Mouse (Mus musculus) CD4-positive, CD25-positive, alpha-beta regulatory T cell (primary cell): ENCODE results near the gene Olfr1410. TPM values are rescaled to one million over a fixed set of nuclear protein-coding genes. Genes with fewer than 3 reads are reported as not detected.

Source experiments
- polyA plus RNA-seq: library from polyadenylated mRNA; unstranded; fragments of 100-300 nt; shearing (Covaris generic); gene quantifications from one replicate; pipeline ENCODE4 v1.2.1, GENCODE M21; 2017

Olfr1410 gene
- polyA plus RNA-seq, result not detected

DNA sequence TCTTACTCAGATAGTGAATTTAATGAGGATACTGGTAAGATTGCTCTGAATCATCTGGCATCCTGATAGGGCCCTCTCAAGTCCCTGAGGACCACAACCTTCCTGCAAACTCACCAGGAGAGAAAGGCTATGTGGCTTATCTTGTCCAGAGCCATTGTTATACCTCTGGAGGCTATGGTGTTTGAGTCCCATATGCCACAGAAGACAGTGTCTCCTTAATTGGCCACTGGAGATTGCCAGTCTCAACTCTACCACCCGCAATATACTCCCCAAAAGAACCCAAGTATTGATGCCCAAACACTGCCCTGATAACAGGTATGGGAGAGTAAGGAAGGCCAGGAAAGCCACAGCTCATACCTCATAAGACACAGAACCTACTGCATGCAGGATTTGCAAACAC is at the start of gene Olfr1410:
Olfr1410 (plus strand) TSS at position 301 of the 400 bp plus-strand sequence.

GRCm38 (mm10) chr1:92571022-92571421 is 34.6 kb upstream of the Olfr1410 start, which contains the start of gene Olfr1413:
Gene Olfr1413, plus strand, starts transcription at chr1:92571322.

GRCm38 (mm10) chr1:92585479-92585878 is 20.1 kb upstream of the Olfr1410 start, which contains the start of gene Olfr1412:
Gene Olfr1412, plus strand, starts transcription at chr1:92585779.

GRCm38 (mm10) chr1:92594111-92594510 is 11.5 kb upstream of the Olfr1410 start, which contains the start of gene Olfr1411:
Gene Olfr1411, plus strand, starts transcription at chr1:92594411.

GRCm38 (mm10) chr1:92617488-92617887 is 11.9 kb downstream of the Olfr1410 start, which contains the start of gene Olfr12:
Gene Olfr12, plus strand, starts transcription at chr1:92617788.

DNA sequence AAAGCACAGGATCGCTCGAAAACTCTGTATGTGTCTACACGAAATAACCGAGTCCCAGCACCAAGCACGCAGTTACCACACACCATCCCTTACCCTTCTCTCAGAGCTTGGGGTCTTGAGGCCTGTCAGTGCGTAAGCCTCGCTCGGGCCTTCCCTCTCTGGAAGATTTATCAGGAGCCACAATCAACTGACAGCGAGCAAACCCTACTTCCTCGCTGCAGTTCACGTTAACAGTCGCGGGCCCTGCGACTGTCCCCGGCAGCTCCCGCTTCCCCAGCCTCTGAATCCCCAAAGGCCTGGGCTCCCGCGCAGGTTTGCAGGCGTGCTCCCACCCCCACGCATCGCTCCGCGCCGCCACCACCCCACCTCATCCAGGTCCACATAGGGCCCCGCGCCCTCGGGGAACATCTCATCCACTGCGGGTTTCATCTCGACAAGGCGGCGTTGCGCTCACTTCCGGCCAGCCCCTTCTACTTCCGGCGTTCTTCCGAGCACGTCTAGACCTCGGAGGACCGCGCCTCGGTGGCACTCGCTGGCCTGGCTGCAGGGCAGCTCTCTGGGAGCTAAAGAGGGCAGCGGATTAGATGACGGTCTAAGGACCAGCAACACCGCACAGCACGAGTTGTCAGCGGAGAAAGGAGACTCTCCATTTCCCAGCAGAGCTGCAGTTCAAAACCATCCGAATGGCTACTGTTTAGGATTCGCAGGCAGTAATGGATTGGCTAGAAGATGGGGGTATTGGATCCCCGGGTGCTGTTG is 36.1 kb downstream of the Olfr1410 start, which contains the start of gene Cops9:
Cops9 (minus strand) TSS at position 472 of the 759 bp plus-strand sequence.

DNA sequence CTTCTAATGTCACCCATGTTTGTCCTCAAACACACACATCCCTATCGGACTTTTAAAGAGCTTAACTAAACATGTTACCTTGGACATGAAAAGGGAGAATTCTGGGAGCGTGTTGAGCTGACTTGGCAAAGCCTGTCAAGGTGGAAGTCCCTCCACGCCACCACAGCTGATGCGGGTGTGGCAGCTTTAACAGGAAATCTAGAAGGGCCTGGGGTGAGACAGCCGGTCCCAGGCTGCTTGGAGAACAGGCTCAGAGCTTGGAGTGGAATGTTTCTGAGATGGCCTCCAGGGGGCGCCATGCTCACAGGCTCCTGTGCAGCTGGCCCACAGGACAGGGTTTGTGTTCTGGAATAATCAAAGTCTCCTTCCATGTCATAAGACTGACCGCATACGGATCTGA is 43.1 kb downstream of the Olfr1410 start, which contains the start of gene Otos:
Otos (minus strand) TSS at position 169 of the 400 bp plus-strand sequence.

Other genes with a start within 250 kb of the Olfr1410 start
- gene Ndufa10, start 131.9 kb upstream of the Olfr1410 start, polyA plus RNA-seq, result 233 TPM
- gene Olfr1416, start 120.7 kb upstream of the Olfr1410 start, polyA plus RNA-seq, result not detected
- gene Olfr1415, start 109.7 kb upstream of the Olfr1410 start, polyA plus RNA-seq, result not detected
- not detected for gene Olfr1414, start 87.1 kb upstream of the Olfr1410 start, polyA plus RNA-seq
- not detected for gene Olfr1413, start 34.5 kb upstream of the Olfr1410 start, polyA plus RNA-seq
- not detected for gene Olfr1412, start 20.0 kb upstream of the Olfr1410 start, polyA plus RNA-seq
- not detected for gene Olfr1411, start 11.4 kb upstream of the Olfr1410 start, polyA plus RNA-seq
- not detected for gene Olfr12, start 12.0 kb downstream of the Olfr1410 start, polyA plus RNA-seq
- 197 TPM for gene Cops9, start 36.2 kb downstream of the Olfr1410 start, polyA plus RNA-seq
- 0.75 TPM for gene Otos, start 43.1 kb downstream of the Olfr1410 start, polyA plus RNA-seq
- gene Gpc1, start 225.9 kb downstream of the Olfr1410 start, polyA plus RNA-seq, result 4.7 TPM